Mouse (Mus musculus): ENCODE measurements at regions not wholly inside any gene's neighbourhood (a gene's known extent, or its start where the extent isn't known, plus 50 kb on each side); places are given as distances from the start of the nearest gene placed in this dataset.

DNA sequence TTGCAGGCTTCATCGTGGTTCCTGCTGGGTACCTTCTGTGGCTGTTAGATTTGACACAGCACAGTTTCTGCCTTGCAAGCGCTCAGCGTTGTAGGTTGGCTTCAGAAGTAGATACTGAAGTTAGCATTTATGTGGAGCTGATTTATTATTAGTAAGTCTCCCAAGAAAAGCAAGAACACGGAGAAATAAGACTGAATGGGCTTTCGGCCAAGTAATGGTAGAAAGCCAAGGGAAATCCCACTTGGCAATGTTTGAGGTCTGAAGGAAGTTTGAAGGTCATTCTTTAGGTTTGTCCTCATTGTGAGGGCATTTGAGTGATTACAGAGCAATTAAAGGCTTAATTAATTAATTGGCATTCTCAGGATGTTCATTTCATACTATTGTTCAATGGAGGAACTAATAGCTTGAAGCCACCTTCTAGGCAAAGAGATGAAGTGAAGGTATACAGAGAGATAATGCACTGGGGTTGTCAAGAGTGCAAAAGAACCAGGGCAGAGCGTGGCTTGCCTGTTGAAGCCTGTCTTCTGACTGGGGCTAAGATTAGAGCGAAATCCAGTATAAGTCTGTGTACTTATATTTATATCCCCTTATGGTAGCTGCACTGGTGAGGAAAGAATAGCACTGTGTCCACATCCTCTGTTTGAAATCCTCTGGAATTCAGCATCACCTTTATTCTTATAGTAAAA lies 311.5 kb upstream of the Ptger4 start:
- Histone ChIP-seq H3K27ac (no peak overlapping the region), H3K27me3 (no peaks in the 10 kb centered on the region), H3K4me3 (no peak overlapping the region), H3K4me2 (no peak overlapping the region), H3K9ac (no peak overlapping the region), H3K9me3 (no peaks in the 10 kb centered on the region), H3K36me3 (no peaks in the 10 kb centered on the region), H3K4me1 (no peaks in the 10 kb centered on the region)
- WGBS: 81% methylated on average over 7 of the region's 7 CpGs
- no peak for ATAC-seq (ENCODE audit: insufficient number of reproducible peaks, insufficient read depth, low FRiP score, low TSS enrichment, low read depth)

DNA sequence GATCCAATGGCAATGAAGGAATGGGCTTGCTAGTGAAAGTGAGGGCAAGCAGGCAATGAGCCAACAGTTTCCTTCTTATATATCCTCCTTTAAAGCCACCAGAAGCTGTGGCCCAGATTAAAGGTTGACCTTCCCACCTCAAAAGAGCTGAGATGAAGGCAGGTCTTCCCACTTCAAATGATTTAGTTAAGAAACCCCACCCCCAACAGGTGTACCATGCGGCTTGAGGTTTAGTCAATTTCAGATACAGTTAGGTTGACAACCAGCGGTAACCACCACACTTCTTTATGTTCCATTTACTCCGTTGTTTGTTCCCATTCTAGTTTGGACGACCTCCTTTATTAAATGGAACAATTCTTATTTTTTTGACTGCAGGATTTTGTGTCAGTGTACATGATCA lies 317.8 kb upstream of the Ptger4 start:
- Histone ChIP-seq H3K4me1 (no peaks in the 10 kb centered on the region), H3K27ac (no peak overlapping the region), H3K4me3 (no peak overlapping the region), H3K9me3 (no peaks in the 10 kb centered on the region), H3K27me3 (no peaks in the 10 kb centered on the region), H3K4me2 (no peak overlapping the region), H3K9ac (no peak overlapping the region), H3K36me3 (no peaks in the 10 kb centered on the region)
- 90% methylated on average over 4 of the region's 4 CpGs for whole genome bisulfite sequencing
- no peak for ATAC-seq (ENCODE audit: insufficient number of reproducible peaks, insufficient read depth, low FRiP score, low TSS enrichment, low read depth)

DNA sequence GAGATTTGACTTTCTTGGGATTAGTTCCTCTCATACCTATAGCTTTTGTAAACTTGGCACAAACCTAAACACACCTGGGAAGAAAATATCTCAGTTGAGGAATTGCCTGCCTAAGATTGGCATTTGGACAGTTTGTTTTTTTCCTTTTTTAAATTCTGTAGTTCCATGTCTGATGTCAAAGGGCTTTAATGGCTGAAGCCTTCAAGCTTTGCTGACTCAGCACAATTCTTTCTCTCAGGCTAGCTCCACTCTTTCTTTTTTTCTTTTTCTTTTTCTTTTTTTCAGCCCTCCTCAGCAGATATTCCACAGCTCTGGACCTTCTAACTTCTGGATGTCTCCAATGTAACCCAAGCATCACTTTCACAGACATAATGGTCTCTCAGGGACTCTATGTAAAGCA lies 330.4 kb upstream of the Ptger4 start:
- H3K4me3 ChIP-seq: no peak overlapping the region
- no peaks in the 10 kb centered on the region for H3K36me3 ChIP-seq
- no peak overlapping the region for H3K4me2 ChIP-seq
- H3K27ac ChIP-seq: no peak overlapping the region
- H3K4me1 ChIP-seq: no peaks in the 10 kb centered on the region
- no peak for ATAC-seq (ENCODE audit: insufficient number of reproducible peaks, insufficient read depth, low FRiP score, low TSS enrichment, low read depth)
- no peaks in the 10 kb centered on the region for H3K27me3 ChIP-seq
- H3K9ac ChIP-seq: no peak overlapping the region
- H3K9me3 ChIP-seq: no peaks in the 10 kb centered on the region

DNA sequence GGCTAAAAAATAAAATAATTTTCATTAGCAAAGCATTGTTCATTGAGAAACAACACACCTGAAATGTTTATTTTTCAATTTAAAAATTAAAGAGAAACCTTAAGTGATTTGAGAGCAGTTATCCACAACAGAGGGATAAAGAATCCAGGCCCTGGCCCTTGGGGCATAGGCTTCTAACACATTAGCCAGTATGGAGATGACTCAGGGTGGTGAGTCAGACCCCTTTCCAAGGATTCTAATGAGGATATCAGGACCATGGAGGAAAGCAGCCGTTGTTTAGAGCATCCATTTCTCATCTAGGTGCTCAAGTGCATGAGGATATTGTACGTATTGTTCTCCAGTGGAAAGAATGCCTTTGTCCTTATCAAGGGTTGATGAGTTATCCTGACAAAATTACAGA lies 335.6 kb upstream of the Ptger4 start:
- WGBS: 79% methylated on average over 2 of the region's 2 CpGs
- no peak overlapping the region for H3K9ac ChIP-seq
- H3K9me3 ChIP-seq: no peaks in the 10 kb centered on the region
- no peak overlapping the region for H3K27ac ChIP-seq
- H3K36me3 ChIP-seq: no peaks in the 10 kb centered on the region
- no peak overlapping the region for H3K4me3 ChIP-seq
- peaks cover 5% of the 10 kb centered on the region for H3K4me1 ChIP-seq
- ATAC-seq (ENCODE audit: insufficient number of reproducible peaks, insufficient read depth, low FRiP score, low TSS enrichment, low read depth): no peak
- H3K4me2 ChIP-seq: no peak overlapping the region
- H3K27me3 ChIP-seq: no peaks in the 10 kb centered on the region

DNA sequence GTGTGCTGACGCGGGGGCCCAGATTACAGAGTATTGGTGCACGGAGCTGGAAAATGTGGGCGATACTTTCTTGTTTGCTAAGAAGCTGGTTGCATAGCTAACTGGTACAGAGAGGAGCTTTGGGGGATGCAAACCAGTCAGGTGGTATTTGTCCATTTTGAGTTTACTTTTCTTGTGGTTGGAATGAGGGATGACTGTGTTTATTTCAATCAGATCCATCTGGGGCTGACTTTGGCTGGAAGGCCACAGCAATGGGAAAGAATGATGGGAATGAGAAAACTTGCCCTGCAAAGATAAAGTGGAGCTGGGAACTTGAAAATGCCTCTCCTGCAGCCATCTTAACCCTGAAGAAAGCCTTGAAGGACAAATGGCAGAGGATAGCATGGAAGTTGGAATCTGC lies 336.4 kb upstream of the Ptger4 start:
- Histone ChIP-seq H3K36me3 (no peaks in the 10 kb centered on the region), H3K4me1 (peaks cover 6% of the 10 kb centered on the region), H3K4me3 (no peak overlapping the region), H3K27ac (no peak overlapping the region), H3K9me3 (no peaks in the 10 kb centered on the region), H3K27me3 (no peaks in the 10 kb centered on the region), H3K9ac (no peak overlapping the region), H3K4me2 (no peak overlapping the region)
- no peak for ATAC-seq (ENCODE audit: insufficient number of reproducible peaks, insufficient read depth, low FRiP score, low TSS enrichment, low read depth)
- WGBS: 85% methylated on average over 4 of the region's 4 CpGs

DNA sequence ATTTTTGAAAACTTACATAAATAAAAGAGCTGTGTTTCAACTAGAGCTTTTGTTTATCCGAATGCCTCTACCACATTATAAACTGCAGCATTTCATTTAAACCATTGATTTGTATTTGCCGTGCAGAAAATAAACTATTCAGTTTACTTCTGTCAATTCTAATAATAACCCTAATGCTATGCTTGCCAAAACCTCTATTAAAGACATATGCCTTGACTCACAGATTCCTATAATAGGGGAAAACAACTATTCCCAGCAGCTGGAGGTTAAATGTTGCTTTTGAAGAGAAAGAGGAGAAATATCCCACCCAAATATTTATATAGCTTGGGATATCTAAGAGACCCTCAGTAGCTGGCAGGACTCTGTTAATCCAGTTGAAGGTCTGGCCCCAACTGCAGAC lies 340.4 kb upstream of the Ptger4 start:
- 32% methylated on average over 2 of the region's 2 CpGs for WGBS

DNA sequence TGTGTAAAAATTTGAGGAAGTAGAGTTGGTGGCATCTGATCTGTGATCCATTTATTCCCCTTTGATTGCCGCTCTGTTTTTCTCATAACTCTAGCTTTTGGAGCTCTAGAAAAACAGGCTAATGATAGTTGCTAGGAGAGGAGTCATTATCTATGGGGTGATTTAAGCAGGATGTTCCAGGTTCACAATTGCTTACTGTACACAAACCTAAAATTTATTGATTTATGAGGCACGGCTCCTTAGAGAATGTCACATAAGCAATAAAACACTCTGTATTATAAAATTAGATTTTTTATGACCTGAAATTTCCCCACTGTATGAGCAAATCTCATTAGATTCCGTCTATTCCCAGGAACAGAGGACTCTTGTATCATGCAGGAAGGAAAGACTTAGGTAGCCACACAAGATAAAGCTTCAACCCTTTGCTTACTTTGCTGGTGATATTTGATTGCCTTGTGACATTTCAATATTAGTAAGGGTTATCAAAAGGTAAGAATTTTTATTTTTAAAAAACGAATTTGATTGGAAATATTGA lies 360.8 kb upstream of the Ptger4 start:
- Histone ChIP-seq H3K4me2 (no peak overlapping the region), H3K9ac (no peak overlapping the region), H3K4me1 (no peaks in the 10 kb centered on the region), H3K9me3 (no peaks in the 10 kb centered on the region), H3K36me3 (no peaks in the 10 kb centered on the region), H3K27ac (no peak overlapping the region), H3K27me3 (no peaks in the 10 kb centered on the region), H3K4me3 (no peak overlapping the region)
- no peak for ATAC-seq (ENCODE audit: insufficient number of reproducible peaks, insufficient read depth, low FRiP score, low TSS enrichment, low read depth)
- WGBS: 69% methylated on average over 4 of the region's 4 CpGs

More for the DNA sequence above, 340.4 kb upstream of the Ptger4 start:
- ATAC-seq (ENCODE audit: insufficient number of reproducible peaks, insufficient read depth, low FRiP score, low TSS enrichment, low read depth): no peak
- H3K9me3 ChIP-seq: no peaks in the 10 kb centered on the region
- H3K27me3 ChIP-seq: no peaks in the 10 kb centered on the region
- H3K4me2 ChIP-seq: no peak overlapping the region
- peaks cover 6% of the 10 kb centered on the region for H3K4me1 ChIP-seq
- no peak overlapping the region for H3K9ac ChIP-seq
- no peak overlapping the region for H3K4me3 ChIP-seq
- no peaks in the 10 kb centered on the region for H3K36me3 ChIP-seq
- no peak overlapping the region for H3K27ac ChIP-seq

DNA sequence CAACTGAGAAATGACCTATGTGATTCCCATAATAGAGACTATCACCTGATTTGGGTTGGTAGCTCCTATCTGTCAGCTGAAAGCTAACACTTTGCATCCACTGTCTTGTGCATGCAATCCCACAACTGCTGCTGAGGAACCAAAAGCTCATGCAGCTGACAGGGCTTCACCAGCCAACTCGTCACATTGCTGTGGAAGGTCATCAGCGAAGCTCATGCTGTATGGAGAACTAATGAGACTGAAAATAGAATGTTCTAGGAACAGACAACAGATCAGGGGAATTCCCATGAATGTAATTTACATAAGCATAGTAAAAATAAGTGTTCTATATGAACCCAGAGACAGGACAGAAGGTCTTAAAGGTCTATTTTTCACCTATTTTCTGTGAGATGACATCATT lies 363.5 kb upstream of the Ptger4 start:
- no peak overlapping the region for H3K4me2 ChIP-seq
- no peaks in the 10 kb centered on the region for H3K4me1 ChIP-seq
- no peak overlapping the region for H3K9ac ChIP-seq
- H3K27me3 ChIP-seq: no peaks in the 10 kb centered on the region
- no peaks in the 10 kb centered on the region for H3K36me3 ChIP-seq
- no peak overlapping the region for H3K4me3 ChIP-seq
- no peak overlapping the region for H3K27ac ChIP-seq
- WGBS: 93% methylated on average over 2 of the region's 2 CpGs
- H3K9me3 ChIP-seq: no peaks in the 10 kb centered on the region
- ATAC-seq (ENCODE audit: insufficient number of reproducible peaks, insufficient read depth, low FRiP score, low TSS enrichment, low read depth): no peak

DNA sequence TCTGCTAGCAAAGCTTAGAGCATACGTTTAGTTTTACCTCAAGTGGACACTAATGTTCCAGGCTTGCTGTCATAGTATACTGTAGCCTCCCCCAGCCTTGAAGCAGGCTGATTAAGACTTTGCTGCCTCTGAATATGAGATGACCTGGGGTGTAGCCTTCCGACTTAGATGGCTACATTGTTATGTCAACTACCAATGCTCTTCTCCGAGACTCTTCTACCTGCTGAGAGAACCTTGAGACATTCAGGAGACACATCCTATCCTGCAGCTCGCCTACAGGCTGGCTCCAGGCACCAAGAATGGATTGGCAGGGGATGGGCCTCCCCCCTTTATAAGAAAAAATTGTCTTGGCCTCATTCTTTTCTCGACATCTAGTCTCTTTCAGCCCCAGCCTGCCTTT lies 379.0 kb upstream of the Ptger4 start:
- Histone ChIP-seq H3K36me3 (no peaks in the 10 kb centered on the region), H3K9ac (no peak overlapping the region), H3K4me1 (no peaks in the 10 kb centered on the region), H3K27me3 (no peaks in the 10 kb centered on the region), H3K4me2 (no peak overlapping the region), H3K9me3 (no peaks in the 10 kb centered on the region), H3K4me3 (no peak overlapping the region), H3K27ac (no peak overlapping the region)
- no peak for ATAC-seq (ENCODE audit: insufficient number of reproducible peaks, insufficient read depth, low FRiP score, low TSS enrichment, low read depth)
- WGBS: 73% methylated on average over 5 of the region's 5 CpGs

DNA sequence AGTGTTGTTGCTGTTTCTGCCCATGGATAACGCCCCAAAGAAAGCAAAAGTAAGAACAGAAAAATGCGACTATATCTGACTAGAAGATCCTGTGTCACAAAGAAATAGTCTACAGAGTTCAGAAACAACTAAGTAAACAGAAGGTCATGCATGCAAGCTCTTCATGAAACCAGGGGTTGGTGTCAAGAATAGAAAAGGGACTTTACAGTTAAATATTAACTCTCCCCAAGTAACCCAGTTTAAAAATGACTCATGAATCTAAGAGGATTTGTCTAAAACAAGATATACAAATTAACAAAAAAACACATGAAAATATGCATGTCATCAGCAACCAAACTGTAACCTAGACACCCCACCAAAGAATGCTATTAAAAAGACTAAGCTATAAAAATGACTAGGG lies 381.4 kb upstream of the Ptger4 start:
- H3K4me2 ChIP-seq: no peak overlapping the region
- no peak overlapping the region for H3K9ac ChIP-seq
- H3K36me3 ChIP-seq: no peaks in the 10 kb centered on the region
- no peaks in the 10 kb centered on the region for H3K4me1 ChIP-seq
- no peak overlapping the region for H3K27ac ChIP-seq
- H3K27me3 ChIP-seq: no peaks in the 10 kb centered on the region
- no peak overlapping the region for H3K4me3 ChIP-seq
- H3K9me3 ChIP-seq: no peaks in the 10 kb centered on the region
- ATAC-seq (ENCODE audit: insufficient number of reproducible peaks, insufficient read depth, low FRiP score, low TSS enrichment, low read depth): no peak
- 94% methylated on average over 2 of the region's 2 CpGs for WGBS

DNA sequence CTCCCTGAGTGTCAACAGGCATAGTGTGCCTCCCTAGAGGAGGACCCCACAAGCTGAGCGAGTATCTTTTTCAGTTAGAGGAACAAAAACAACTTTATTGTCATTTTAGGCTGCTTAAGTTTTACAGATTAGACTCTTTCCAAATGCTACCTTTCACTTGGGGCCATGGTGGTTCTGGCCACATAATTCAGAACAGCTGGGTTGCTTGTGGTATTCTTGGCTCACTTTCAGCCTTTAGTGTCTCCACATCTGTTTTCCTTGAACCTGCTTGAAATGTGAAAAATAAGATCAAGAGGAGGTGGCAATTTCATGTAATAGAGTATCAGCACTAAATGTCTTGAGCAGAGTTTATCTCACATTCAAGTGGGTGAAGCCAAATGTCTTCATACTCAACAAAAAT lies 402.7 kb upstream of the Ptger4 start:
- Histone ChIP-seq H3K9ac (no peak overlapping the region), H3K9me3 (no peaks in the 10 kb centered on the region), H3K4me2 (no peak overlapping the region), H3K27me3 (peaks cover 3% of the 10 kb centered on the region; the same call in 1 of the 2 replicates), H3K27ac (no peak overlapping the region), H3K36me3 (no peaks in the 10 kb centered on the region), H3K4me3 (no peak overlapping the region), H3K4me1 (peaks cover 3% of the 10 kb centered on the region; the same call in 1 of the 2 replicates)
- WGBS: 11% methylated on average over 1 of the region's 1 CpGs
- ATAC-seq (ENCODE audit: insufficient number of reproducible peaks, insufficient read depth, low FRiP score, low TSS enrichment, low read depth): 0 out of 2 replicates have a peak, but pooled peaks have one; percentile 6

DNA sequence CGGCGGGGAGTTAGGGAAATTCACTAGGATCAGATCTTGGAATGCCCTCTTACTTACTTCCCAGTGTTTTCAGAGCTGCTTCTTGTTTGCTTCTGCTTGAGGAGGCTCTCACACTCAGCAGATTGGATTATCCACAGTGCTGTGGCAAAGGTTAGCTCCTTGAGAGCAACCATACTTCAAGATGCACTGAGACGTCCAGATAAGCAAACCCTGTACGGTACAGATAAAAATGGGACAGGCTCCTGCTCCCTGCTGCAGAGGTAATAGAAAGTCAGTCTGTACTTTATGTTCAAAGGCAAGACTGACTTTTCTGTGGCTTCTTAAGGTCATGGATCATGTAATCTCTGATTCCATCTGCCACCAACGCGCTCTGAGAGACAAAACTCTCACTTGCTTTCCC lies 414.8 kb upstream of the Ptger4 start:
- no peaks in the 10 kb centered on the region for H3K4me1 ChIP-seq
- no peaks in the 10 kb centered on the region for H3K36me3 ChIP-seq
- WGBS: 72% methylated on average over 6 of the region's 6 CpGs
- H3K27ac ChIP-seq: no peak overlapping the region
- no peak overlapping the region for H3K9ac ChIP-seq
- no peak for ATAC-seq (ENCODE audit: insufficient number of reproducible peaks, insufficient read depth, low FRiP score, low TSS enrichment, low read depth)
- no peaks in the 10 kb centered on the region for H3K27me3 ChIP-seq
- H3K9me3 ChIP-seq: no peaks in the 10 kb centered on the region
- H3K4me2 ChIP-seq: no peak overlapping the region
- no peak overlapping the region for H3K4me3 ChIP-seq
